Mouse (Mus musculus) embryonic facial prominence, embryonic 15.5 days (tissue): ENCODE results near the gene Emc4. TPM values are rescaled to one million over a fixed set of nuclear protein-coding genes. Genes with fewer than 3 reads are reported as not detected.

Source experiments
- ATAC-seq: fragments of 200-750 bp; cut with Nextera tagmentation; 2 replicates; pipeline ENCODE4 v1.8.0; 2017; ENCODE audit warnings: low read depth, moderate TSS enrichment; ENCODE audit not compliant: insufficient number of reproducible peaks, low FRiP score, low TSS enrichment
- H3K27ac ChIP-seq: fragments of 300-500 bp; sonication (generic); replicated peaks from 2 replicates; pipeline ENCODE4 v1.5.1; 2015; ENCODE audit warnings: mild to moderate bottlenecking, inconsistent platforms
- H3K27me3 ChIP-seq: fragments of 300-500 bp; sonication (generic); 2 replicates; pipeline ENCODE4 v1.6.1; 2015; ENCODE audit warnings: inconsistent platforms
- H3K36me3 ChIP-seq: fragments of 300-500 bp; sonication (generic); 2 replicates; pipeline ENCODE4 v1.6.1; 2015; ENCODE audit warnings: mild to moderate bottlenecking, inconsistent platforms
- H3K4me1 ChIP-seq: fragments of 300-500 bp; sonication (generic); 2 replicates; pipeline ENCODE4 v1.6.1; 2015; ENCODE audit warnings: inconsistent platforms
- H3K4me2 ChIP-seq: fragments of 300-500 bp; sonication (generic); replicated peaks from 2 replicates; pipeline ENCODE4 v1.6.1; 2015; ENCODE audit warnings: mild to moderate bottlenecking, inconsistent platforms
- H3K4me3 ChIP-seq: fragments of 300-500 bp; sonication (generic); replicated peaks from 2 replicates; pipeline ENCODE4 v1.5.1; 2015; ENCODE audit warnings: mild to moderate bottlenecking, inconsistent platforms
- H3K9ac ChIP-seq: fragments of 300-500 bp; sonication (generic); 2 replicates; pipeline ENCODE4 v1.6.1; 2015; ENCODE audit warnings: inconsistent platforms
- H3K9me3 ChIP-seq: fragments of 300-500 bp; sonication (generic); replicated peaks from 2 replicates; pipeline ENCODE4 v1.6.1; 2016; ENCODE audit warnings: inconsistent platforms
- WGBS: fragments of 180-500 bp; shearing (Covaris S2); methylation state at CpG from one replicate; pipeline ENCODE4 v1.1.7; 2015; 5-methylcytosine and 5-hydroxymethylcytosine counted together
- polyA plus RNA-seq: library from polyadenylated mRNA; unstranded; fragments of >200 nt; fragmentation: Nextera tagmentation; extraction: Ambion mirVana; gene quantifications from 2 replicates; pipeline ENCODE4 v1.2.1, GENCODE M21; 2015

Gene Emc4
- 124 and 127 TPM in 2 replicates for polyA plus RNA-seq

DNA sequence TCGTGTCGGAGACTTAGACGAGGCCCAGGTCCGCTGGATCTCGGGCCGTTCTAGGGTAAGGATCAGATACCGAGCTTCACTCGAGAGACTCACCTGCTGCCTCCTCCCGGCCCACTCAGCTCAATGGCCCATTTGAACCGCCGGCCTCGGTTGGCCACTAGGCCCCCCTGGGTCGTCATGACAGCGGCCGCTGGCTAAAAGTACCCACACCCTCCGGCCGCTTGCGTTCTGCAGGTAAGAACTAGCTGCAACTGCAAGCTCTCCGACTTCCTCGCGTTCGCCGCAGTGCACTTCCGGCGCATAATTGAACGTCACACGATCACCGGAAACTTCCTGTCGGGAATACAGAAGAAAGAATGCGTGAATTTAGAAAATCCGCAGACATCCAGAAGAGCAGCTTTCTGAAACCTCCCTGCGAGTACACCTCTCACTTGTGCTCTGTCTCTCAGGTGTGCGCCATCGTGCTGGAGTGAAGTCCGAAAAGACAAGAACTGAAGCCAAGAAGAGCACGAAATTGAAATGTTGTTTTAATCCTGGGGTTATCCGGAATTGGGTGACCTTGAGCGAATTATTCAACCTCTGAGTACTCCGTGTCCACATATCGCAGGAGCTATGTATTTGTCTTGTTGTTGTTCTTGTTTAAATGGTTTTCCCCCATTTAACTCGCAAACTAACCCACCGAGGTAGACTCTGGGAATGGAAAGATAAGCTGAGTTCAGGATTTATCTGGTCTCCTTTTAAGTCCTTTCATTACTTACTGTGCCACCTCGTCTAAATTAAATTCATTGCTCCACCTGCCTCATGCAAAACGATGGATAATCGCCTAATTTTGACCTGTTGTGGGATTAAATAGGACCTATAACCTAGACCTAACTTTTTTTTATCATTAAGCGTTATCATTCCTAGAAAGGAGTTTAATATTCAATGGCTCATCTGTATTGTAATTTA lies at the start of gene Emc4:
Gene Emc4 (minus strand): TSS at position 302 of the 948 bp plus-strand sequence.
- WGBS, result 2% methylated on average over 46 of the region's 46 CpGs
- Histone ChIP-seq H3K27me3 (no peaks in the 10 kb centered on the region), H3K4me3 (peak within 1 kb of the TSS; percentile 96), H3K9ac (peak within 1 kb of the TSS; percentile 83), H3K9me3 (no peaks in the 10 kb centered on the region), H3K27ac (peak within 1 kb of the TSS; percentile 91), H3K4me2 (peak within 1 kb of the TSS; percentile 86), H3K36me3 (peaks cover 17% of the 10 kb centered on the region), H3K4me1 (peaks cover 13% of the 10 kb centered on the region)
- ATAC-seq, result peak; percentile 80

DNA sequence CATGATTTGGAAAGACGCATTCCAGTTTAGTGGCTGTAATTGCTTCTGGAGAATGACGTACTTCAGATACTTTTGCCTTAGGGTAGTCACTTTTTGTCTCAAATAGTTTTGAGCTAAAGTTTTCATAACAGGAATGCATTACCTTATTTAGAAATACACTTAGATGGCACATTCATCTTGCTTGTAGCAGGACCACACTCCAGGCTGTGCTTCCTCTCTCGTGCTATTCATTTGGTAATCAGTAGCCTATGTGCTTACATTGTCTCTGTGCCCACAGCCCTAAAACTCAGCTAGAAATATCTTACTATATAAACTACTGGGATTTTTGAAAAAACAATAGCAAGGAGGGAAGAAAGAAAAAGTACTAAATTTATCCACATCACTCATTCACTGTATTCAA lies 39.2 kb upstream of the Emc4 start:
- ATAC-seq, result no peak
- Histone ChIP-seq H3K4me3 (no peak overlapping the region), H3K4me2 (no peak overlapping the region), H3K36me3 (peaks cover 24% of the 10 kb centered on the region), H3K4me1 (no peaks in the 10 kb centered on the region), H3K9ac (no peak overlapping the region), H3K9me3 (no peaks in the 10 kb centered on the region), H3K27ac (no peak overlapping the region), H3K27me3 (no peaks in the 10 kb centered on the region)
- WGBS, result 50% methylated on average over 3 of the region's 3 CpGs

DNA sequence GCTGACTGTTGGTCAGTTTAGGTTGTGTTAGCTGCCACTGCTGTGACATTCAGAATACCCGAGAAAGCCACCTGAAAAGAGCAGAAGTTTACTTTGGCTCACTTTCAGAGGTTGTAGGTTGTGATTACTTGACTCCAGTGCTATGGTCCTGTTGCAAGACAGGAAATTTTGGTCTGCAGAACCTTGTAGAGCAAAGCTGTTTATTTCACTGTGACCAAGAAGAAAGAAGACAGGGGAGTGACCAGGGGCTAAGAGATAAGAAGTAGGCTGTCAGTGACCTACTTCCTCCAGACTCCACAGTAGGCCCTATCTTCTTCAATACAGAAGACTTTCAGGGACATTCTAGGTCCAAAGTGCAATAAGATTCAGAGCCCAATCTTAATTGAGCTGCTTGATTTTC lies 28.8 kb upstream of the Emc4 start:
- Histone ChIP-seq H3K4me2 (no peak overlapping the region), H3K27ac (no peak overlapping the region), H3K9me3 (no peaks in the 10 kb centered on the region), H3K4me1 (no peaks in the 10 kb centered on the region), H3K36me3 (no peaks in the 10 kb centered on the region), H3K27me3 (no peaks in the 10 kb centered on the region), H3K4me3 (no peak overlapping the region), H3K9ac (no peak overlapping the region)
- WGBS, result 76% methylated on average over 1 of the region's 1 CpGs
- no peak for ATAC-seq

DNA sequence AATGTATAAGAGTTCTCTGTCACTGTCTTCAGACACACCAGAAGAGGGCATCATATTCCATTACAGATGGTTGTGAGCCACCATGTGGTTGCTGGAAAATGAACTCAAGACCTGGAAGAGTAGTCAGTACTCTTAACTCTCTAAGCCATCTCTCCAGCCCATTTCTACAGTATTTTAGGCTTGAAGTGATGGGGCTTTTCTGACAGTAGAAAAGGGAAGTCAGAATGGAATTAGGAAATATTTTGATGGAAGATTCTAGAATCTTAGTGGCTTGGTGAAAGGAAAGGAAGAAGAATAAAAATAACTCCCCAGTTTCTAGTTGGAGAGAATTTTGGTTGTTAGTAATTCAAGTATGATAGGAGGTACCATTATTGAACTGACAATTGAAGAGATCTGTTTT lies 26.1 kb upstream of the Emc4 start:
- H3K27ac ChIP-seq, result no peak overlapping the region
- H3K9me3 ChIP-seq, result no peaks in the 10 kb centered on the region
- H3K4me3 ChIP-seq, result no peak overlapping the region
- ATAC-seq, result no peak
- H3K4me2 ChIP-seq, result no peak overlapping the region
- H3K4me1 ChIP-seq, result no peaks in the 10 kb centered on the region
- H3K36me3 ChIP-seq, result no peaks in the 10 kb centered on the region
- H3K9ac ChIP-seq, result no peak overlapping the region
- H3K27me3 ChIP-seq, result no peaks in the 10 kb centered on the region

DNA sequence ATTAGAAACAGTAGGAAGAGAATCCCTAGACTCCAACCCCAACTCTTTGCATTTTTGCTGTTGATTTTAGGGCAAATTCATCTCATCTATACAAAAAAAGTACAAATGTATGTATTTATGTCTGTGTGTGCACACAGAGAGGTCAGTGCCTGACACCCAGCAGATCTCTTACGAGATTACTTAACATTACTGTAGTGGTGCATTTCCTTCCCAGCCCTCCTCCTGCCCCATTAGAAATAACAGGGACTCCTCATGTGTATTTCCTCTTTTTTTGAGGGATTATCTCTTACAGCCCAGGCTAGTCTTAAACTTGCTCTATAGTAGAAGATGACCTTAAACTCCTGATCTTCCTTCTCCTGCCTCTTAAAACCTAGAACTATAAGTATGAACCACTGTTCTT lies 24.9 kb upstream of the Emc4 start:
- no peaks in the 10 kb centered on the region for H3K36me3 ChIP-seq
- H3K4me2 ChIP-seq, result no peak overlapping the region
- no peaks in the 10 kb centered on the region for H3K4me1 ChIP-seq
- no peak for ATAC-seq
- no peak overlapping the region for H3K4me3 ChIP-seq
- no peak overlapping the region for H3K9ac ChIP-seq
- H3K27me3 ChIP-seq, result no peaks in the 10 kb centered on the region
- H3K27ac ChIP-seq, result no peak overlapping the region
- H3K9me3 ChIP-seq, result no peaks in the 10 kb centered on the region
- WGBS, result 87% methylated on average over 1 of the region's 1 CpGs

DNA sequence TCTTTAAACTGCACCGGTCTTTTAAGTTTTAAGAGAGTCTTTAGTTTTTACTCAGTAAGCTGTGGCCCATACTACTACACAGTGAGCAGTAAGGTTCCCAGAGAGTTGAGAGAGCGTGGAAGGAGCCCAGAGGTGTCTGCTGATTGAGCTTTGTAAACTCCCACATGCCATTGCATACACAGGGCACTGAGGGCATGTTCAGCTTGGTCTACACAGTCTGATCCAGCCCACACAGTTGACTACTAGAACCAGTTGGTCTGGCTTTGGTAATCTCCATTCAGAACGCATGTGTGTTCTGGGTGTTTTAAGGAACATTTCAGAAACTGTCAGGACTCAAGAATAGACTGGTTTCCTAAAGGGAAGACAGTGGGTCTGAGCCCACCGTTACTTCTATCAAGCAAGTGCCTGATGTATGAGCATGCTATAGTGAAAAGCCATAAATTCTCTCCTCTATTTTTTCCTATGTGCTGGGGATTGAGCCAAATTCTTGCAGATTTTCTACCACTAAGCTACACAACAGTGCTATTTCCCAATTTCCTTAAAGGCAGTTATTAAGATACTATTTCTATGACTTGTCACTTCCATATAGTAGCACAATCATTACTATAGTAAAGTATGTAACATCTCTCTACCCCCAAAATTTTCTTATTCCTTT lies 23.6 kb upstream of the Emc4 start:
- Histone ChIP-seq H3K4me1 (no peaks in the 10 kb centered on the region), H3K27me3 (no peaks in the 10 kb centered on the region), H3K27ac (no peak overlapping the region), H3K36me3 (no peaks in the 10 kb centered on the region), H3K4me3 (no peak overlapping the region), H3K9me3 (no peaks in the 10 kb centered on the region), H3K4me2 (no peak overlapping the region), H3K9ac (no peak overlapping the region)
- 75% methylated on average over 4 of the region's 4 CpGs for WGBS
- no peak for ATAC-seq

DNA sequence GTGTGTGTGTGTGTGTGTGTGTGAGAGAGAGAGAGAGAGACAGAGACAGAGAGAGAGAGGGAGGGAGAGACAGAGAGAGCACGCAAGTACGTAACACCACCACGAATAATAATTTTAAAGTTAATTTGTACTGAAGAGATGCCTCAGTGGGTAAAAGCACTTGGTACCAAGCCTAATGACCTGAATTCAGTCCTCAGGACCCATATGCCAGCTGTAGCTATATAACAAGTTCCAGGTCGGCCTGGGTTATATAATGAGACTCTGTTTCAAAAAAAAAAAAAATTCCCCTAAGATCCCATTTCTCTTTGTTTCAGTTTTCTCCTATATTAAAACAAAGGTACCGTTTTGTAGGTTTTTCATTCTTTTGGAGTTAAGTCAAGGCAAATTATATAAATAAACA lies 23.0 kb upstream of the Emc4 start:
- no peak overlapping the region for H3K9ac ChIP-seq
- no peaks in the 10 kb centered on the region for H3K9me3 ChIP-seq
- no peaks in the 10 kb centered on the region for H3K4me1 ChIP-seq
- H3K36me3 ChIP-seq, result no peaks in the 10 kb centered on the region
- no peaks in the 10 kb centered on the region for H3K27me3 ChIP-seq
- no peak overlapping the region for H3K27ac ChIP-seq
- ATAC-seq, result no peak
- H3K4me2 ChIP-seq, result no peak overlapping the region
- H3K4me3 ChIP-seq, result no peak overlapping the region
- WGBS, result 82% methylated on average over 5 of the region's 5 CpGs

DNA sequence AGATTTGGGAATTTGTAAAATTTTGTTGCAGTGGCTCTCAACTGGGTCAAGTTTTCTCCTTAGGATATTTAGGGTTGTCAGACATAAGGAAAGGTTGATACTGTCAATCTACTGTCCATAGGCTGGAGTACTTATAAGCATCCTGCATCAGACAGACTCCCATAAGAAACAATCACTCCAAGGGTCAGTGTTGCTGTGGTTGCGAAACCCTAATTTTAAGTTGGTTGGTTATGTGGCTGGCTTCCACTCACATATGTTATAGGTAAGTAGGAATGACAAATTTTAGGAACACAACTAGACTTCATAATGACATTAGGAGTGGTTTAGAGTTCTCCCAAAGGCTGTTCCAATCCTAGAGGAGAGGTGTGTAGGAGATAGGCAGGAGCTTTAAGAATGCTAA lies 13.4 kb upstream of the Emc4 start:
- Histone ChIP-seq H3K9ac (no peak overlapping the region), H3K4me2 (no peak overlapping the region), H3K36me3 (no peaks in the 10 kb centered on the region), H3K9me3 (no peaks in the 10 kb centered on the region), H3K27me3 (no peaks in the 10 kb centered on the region), H3K27ac (no peak overlapping the region), H3K4me3 (no peak overlapping the region), H3K4me1 (peaks cover 7% of the 10 kb centered on the region; the same call in 1 of the 2 replicates)
- ATAC-seq, result no peak
- WGBS, result 100% methylated on average over 1 of the region's 1 CpGs

DNA sequence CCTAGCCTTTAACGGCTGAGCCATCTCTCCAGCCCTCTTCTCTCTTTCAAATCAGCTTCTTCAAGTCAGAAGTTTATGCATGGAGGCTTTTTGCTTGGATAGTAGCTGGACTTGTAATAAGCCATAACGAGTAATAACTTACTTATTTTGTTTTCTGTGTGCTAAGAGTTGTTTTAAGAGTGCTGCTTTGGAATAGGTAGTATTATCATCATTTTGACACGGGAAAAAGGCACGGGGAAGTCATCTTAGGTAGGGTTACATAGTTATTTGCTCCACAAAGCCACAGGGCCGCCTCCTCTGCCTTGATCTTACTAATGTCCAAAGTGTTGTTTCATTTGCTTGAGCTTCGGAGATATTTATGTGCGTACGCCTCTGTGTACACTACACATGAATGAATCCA lies 12.3 kb upstream of the Emc4 start:
- Histone ChIP-seq H3K36me3 (no peaks in the 10 kb centered on the region), H3K9ac (peak overlapping the region; percentile 71)

DNA sequence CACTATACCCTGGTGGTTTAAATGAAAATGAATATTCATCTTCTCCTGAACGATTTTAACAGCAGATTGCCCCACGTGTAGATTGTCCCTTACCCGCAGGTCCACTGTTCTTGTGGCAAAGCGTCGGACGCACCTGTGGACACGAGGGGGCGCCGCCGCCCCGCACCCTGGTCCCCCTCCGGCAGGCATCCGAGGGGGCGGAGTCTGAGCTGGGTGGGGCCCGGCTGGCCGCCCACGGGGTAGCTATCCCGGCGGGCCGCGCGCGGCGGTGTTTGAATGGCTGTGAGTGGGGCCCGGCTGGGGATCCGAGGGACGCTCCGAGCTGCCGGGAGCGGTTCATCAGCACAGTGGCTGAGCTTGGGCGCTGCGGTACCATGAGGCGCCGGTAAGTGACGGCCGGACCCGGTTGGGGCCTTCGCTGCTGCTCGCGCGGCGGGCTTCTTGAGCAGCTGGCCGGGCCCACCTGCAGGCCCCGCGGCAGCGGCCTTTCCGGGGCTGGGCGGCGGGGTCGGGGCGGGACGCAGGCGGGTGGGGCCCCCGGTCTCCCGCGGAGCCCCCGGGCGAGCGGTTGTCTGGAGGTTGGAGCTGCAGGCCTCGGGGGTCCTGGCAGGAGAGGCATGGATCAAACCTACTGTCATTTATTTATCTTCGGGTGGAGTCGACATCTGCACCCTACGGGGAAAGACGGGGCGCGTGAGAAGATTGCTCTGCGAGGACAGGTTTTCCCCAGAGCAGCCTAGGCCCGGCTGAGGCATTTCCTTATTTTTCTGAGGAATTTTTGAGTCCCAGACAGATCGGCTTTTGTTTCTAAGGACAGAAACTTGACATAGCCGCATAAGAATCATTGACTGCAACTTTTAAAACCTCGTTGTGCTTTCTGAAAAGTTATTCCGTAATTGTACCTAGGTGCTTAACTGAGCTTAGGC lies 11.4 kb upstream of the Emc4 start, which contains the start of gene Katnbl1:
Gene Katnbl1 (plus strand): TSS at position 239 of the 926 bp plus-strand sequence.
- peak within 1 kb of the TSS; percentile 71 for H3K9ac ChIP-seq
- H3K9me3 ChIP-seq, result no peaks in the 10 kb centered on the region
- under 1% methylated on average over 72 of the region's 72 CpGs for WGBS
- no peaks in the 10 kb centered on the region for H3K36me3 ChIP-seq
- ATAC-seq, result peak; percentile 98
- peak within 1 kb of the TSS; percentile 56 for H3K4me2 ChIP-seq
- H3K4me3 ChIP-seq, result peak within 1 kb of the TSS; percentile 67
- peak within 1 kb of the TSS; percentile 85 for H3K27ac ChIP-seq
- peaks cover 7% of the 10 kb centered on the region; the same call in 1 of the 2 replicates for H3K4me1 ChIP-seq
- no peaks in the 10 kb centered on the region for H3K27me3 ChIP-seq

More for the DNA sequence above, 12.3 kb upstream of the Emc4 start:
- peak overlapping the region; percentile 67 for H3K4me3 ChIP-seq
- H3K27ac ChIP-seq, result no peak overlapping the region
- no peak for ATAC-seq
- H3K4me1 ChIP-seq, result peaks cover 7% of the 10 kb centered on the region; the same call in 1 of the 2 replicates
- WGBS, result 31% methylated on average over 8 of the region's 8 CpGs
- peak overlapping the region; percentile 56 for H3K4me2 ChIP-seq
- no peaks in the 10 kb centered on the region for H3K27me3 ChIP-seq
- no peaks in the 10 kb centered on the region for H3K9me3 ChIP-seq

DNA sequence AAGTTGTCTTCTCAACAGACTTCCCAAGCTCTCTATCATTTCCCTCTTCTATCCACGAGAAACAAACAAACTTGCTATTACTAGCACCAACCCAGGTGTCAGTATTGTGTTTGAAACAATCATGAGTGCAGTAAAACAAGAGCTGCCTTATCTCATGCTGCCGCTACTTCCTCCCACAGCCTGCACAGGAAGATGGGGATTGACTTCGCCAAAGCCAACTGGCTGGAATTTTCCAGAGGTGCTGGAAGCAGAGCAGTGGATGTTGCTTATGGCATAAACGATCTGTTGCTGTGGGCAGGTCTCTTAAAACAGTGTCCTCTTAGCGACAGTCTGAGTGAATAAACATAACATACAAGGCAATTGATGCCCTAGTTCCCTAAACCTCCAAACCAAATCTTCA lies 6.8 kb upstream of the Emc4 start:
- Histone ChIP-seq H3K4me1 (no peaks in the 10 kb centered on the region), H3K4me3 (no peak overlapping the region), H3K4me2 (no peak overlapping the region), H3K9ac (no peak overlapping the region), H3K27ac (no peak overlapping the region), H3K36me3 (no peaks in the 10 kb centered on the region), H3K27me3 (no peaks in the 10 kb centered on the region), H3K9me3 (no peaks in the 10 kb centered on the region)
- 56% methylated on average over 5 of the region's 5 CpGs for WGBS
- ATAC-seq, result no peak
